Mouse (Mus musculus) ES-E14 (cell line): ENCODE measurements at regions not wholly inside any gene's neighbourhood (a gene's known extent, or its start where the extent isn't known, plus 50 kb on each side); places are given as distances from the start of the nearest gene placed in this dataset.

ENCODE experiments used
- DNase-seq: peaks from one replicate; pipeline ENCODE4 v3.0.0-alpha.2; 2013; ENCODE audit warnings: low read depth, low spot score
- H3K27ac ChIP-seq: 2 replicates; pipeline ENCODE4 v1.5.1; 2012; ENCODE audit warnings: low read depth, mild to moderate bottlenecking, low read length, moderate library complexity, mixed read lengths; ENCODE audit not compliant: poor library complexity, insufficient read depth, severe bottlenecking
- H3K36me3 ChIP-seq: 2 replicates; pipeline ENCODE4 v1.6.1; 2012; ENCODE audit warnings: mild to moderate bottlenecking, low read length, moderate library complexity, mixed read lengths; ENCODE audit not compliant: control insufficient read depth, poor library complexity, insufficient read depth, severe bottlenecking
- H3K4me1 ChIP-seq, 2 experiments: fragments of 150-350 bp in 1 of 2; sonication (generic) in 1 of 2; 2 replicates each; pipeline ENCODE4 v1.6.1; 2012; ENCODE audit warnings: low read length in 2 of 2, mild to moderate bottlenecking in 1 of 2, mixed read lengths in 1 of 2; ENCODE audit not compliant: control insufficient read depth in 2 of 2, insufficient read depth in 2 of 2, poor library complexity in 1 of 2
- H3K4me3 ChIP-seq, 2 experiments: fragments of 150-350 bp in 1 of 2; sonication (generic) in 1 of 2; 2 replicates each; pipeline ENCODE4 v1.5.1; 2012; ENCODE audit warnings: low read length in 2 of 2, low read depth in 1 of 2, mild to moderate bottlenecking in 1 of 2, mixed read lengths in 1 of 2; ENCODE audit not compliant: insufficient read depth in 1 of 2, poor library complexity in 1 of 2, severe bottlenecking in 1 of 2
- H3K9ac ChIP-seq: 2 replicates; pipeline ENCODE4 v1.6.1; 2012; ENCODE audit warnings: low read depth, mild to moderate bottlenecking, low read length, mixed read lengths; ENCODE audit not compliant: poor library complexity, insufficient read depth, severe bottlenecking
- H3K9me3 ChIP-seq: fragments of 150-350 bp; sonication (generic); 2 replicates; pipeline ENCODE4 v1.6.1; 2012; ENCODE audit warnings: low read depth, mild to moderate bottlenecking, low read length; ENCODE audit not compliant: control insufficient read depth, insufficient read depth
- CHD2 ChIP-seq: IDR thresholded peaks from 2 replicates; pipeline ENCODE4 v1.6.1; 2014; ENCODE audit warnings: mild to moderate bottlenecking, low read depth, low read length, inconsistent platforms
- HCFC1 ChIP-seq: IDR thresholded peaks from 2 replicates; pipeline ENCODE4 v1.6.1; 2012; ENCODE audit warnings: low read length, inconsistent platforms, borderline replicate concordance; ENCODE audit not compliant: insufficient read depth
- MAFK ChIP-seq: IDR thresholded peaks from 2 replicates; pipeline ENCODE4 v1.6.1; 2014; ENCODE audit warnings: mild to moderate bottlenecking, low read depth, low read length, inconsistent platforms; ENCODE audit not compliant: insufficient read depth
- ZC3H11A ChIP-seq: IDR thresholded peaks from 2 replicates; pipeline ENCODE4 v1.6.1; 2012; ENCODE audit warnings: low read depth, mild to moderate bottlenecking, inconsistent platforms, low read length, borderline replicate concordance
- ZNF384 ChIP-seq: IDR thresholded peaks from 2 replicates; pipeline ENCODE4 v1.6.1; 2012; ENCODE audit warnings: low read depth, low read length, inconsistent platforms
- in situ Hi-C, 2 experiments: fragments of 600-800 bp; cut with MboI; formaldehyde crosslinking; loops; one replicate each; pipeline ENCODE4 v1.15.1; 2025; ENCODE audit warnings: low sequenced_read_pairs in 2 of 2, inconsistent platforms in 1 of 2; ENCODE audit not compliant: unreplicated experiment in 2 of 2

- in situ Hi-C loops: no loop called here
- Histone ChIP-seq H3K4me1 (no peaks in the 10 kb centered on the region), H3K4me3 (no peak overlapping the region), H3K9me3 (no peaks in the 10 kb centered on the region), H3K27ac (no peak overlapping the region), H3K36me3 (no peaks in the 10 kb centered on the region), H3K9ac (no peak overlapping the region)
- TF ChIP-seq MAFK (no peak), HCFC1 (no peak), ZNF384 (no peak), ZC3H11A (no peak), CHD2 (no peak)
- DNase-seq: no peak
Observed at GRCm38 (mm10) chr4:89053606-89054005, 83.3 kb upstream of the Mtap start.

- no peak overlapping the region for H3K27ac ChIP-seq
- no peaks in the 10 kb centered on the region for H3K9me3 ChIP-seq
- in situ Hi-C loops: no loop called here
- DNase-seq: no peak
- TF ChIP-seq ZC3H11A (no peak), CHD2 (no peak), MAFK (no peak), HCFC1 (no peak)
- H3K9ac ChIP-seq: no peak overlapping the region
- H3K4me3 ChIP-seq: no peak overlapping the region
- H3K4me1 ChIP-seq: no peaks in the 10 kb centered on the region
- no peaks in the 10 kb centered on the region for H3K36me3 ChIP-seq
Observed at GRCm38 (mm10) chr4:89051897-89052296, 85.0 kb upstream of the Mtap start.

DNA sequence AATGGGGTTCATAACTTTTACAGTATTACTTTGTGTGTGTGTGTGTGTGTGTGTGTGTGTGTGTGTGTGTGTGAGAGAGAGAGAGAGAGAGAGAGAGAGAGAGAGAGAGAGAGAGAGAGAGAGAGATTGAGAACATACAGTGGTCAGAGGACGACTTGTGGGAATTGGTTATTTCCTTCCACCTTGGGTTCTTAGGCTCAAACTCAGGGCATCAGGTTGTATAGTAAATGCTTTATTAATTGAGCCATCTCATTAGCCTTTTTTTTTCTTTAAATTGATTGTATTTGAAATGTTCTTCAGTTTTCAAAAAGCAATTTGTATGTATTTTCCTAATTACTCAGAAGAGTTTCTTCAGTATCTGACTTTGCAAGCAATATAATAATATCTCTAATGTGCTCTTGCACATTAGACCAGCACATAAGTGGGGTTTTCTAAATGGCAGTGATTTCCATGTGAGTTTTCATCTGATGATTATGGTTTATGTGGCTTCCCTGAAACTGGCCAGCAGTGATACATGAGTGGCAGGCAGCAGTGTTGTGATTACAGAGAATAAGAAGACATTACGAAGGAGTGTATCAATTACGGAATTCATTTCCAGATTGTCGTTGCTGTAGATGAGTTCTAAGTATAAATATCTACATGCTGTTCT lies 86.2 kb upstream of the Mtap start:
- Histone ChIP-seq H3K27ac (no peak overlapping the region), H3K9ac (no peak overlapping the region), H3K4me1 (no peaks in the 10 kb centered on the region), H3K9me3 (no peaks in the 10 kb centered on the region), H3K36me3 (no peaks in the 10 kb centered on the region), H3K4me3 (no peak overlapping the region)
- DNase-seq: no peak
- in situ Hi-C loops: no loop called here
- TF ChIP-seq ZC3H11A (no peak), HCFC1 (no peak), CHD2 (no peak), MAFK (no peak), ZNF384 (no peak)

GRCm38 (mm10) chr4:89049592-89050440 lies 87.1 kb upstream of the Mtap start:
- H3K27ac ChIP-seq: no peak overlapping the region
- in situ Hi-C loops: no loop called here
- no peak overlapping the region for H3K9ac ChIP-seq
- H3K4me1 ChIP-seq: no peaks in the 10 kb centered on the region
- no peaks in the 10 kb centered on the region for H3K36me3 ChIP-seq
- H3K9me3 ChIP-seq: no peaks in the 10 kb centered on the region
- TF ChIP-seq HCFC1: no peak
- TF ChIP-seq ZNF384: no peak
- no peak for TF ChIP-seq CHD2
- TF ChIP-seq ZC3H11A: no peak
- TF ChIP-seq MAFK: no peak
- H3K4me3 ChIP-seq: no peak overlapping the region
- no peak for DNase-seq

- Histone ChIP-seq H3K4me1 (no peaks in the 10 kb centered on the region), H3K36me3 (no peaks in the 10 kb centered on the region), H3K9ac (no peak overlapping the region), H3K9me3 (no peaks in the 10 kb centered on the region), H3K4me3 (no peak overlapping the region), H3K27ac (no peak overlapping the region)
- no peak for TF ChIP-seq MAFK
- TF ChIP-seq ZNF384: no peak
- TF ChIP-seq ZC3H11A: no peak
- TF ChIP-seq CHD2: no peak
- no peak for TF ChIP-seq HCFC1
- no peak for DNase-seq
- in situ Hi-C loops: no loop called here
Observed at GRCm38 (mm10) chr4:89044516-89044915, 92.4 kb upstream of the Mtap start.
